Mouse (Mus musculus): ENCODE measurements around the gene Gimd1.

GRCm38 (mm10) chr3:132644071-132644470 lies 14.5 kb downstream of the Gimd1 start:
- no peak for TF ChIP-seq POLR2A (IDR thresholded peaks at IDR 0.05; ENCODE audit: control insufficient read depth in 1 of 2, insufficient read depth in 1 of 2, low read depth in 1 of 2, low read length in 2 of 2, poor library complexity in 1 of 2)
- no peak for TF ChIP-seq ETS1 (IDR thresholded peaks at IDR 0.05; ENCODE audit: low read depth, low read length)
- no peak for TF ChIP-seq SIN3A (IDR thresholded peaks at IDR 0.05; ENCODE audit: low read length)
- no peak for TF ChIP-seq CTCF (IDR thresholded peaks at IDR 0.05 in 2 of 3, conservative IDR thresholded peaks at IDR 0.05 in 1 of 3; ENCODE audit: control insufficient read depth in 1 of 3, insufficient read depth in 1 of 3, low read depth in 2 of 3, low read length in 3 of 3, poor library complexity in 1 of 3, severe bottlenecking in 1 of 3)
- no peak for TF ChIP-seq BHLHE40 (IDR thresholded peaks at IDR 0.05; ENCODE audit: borderline replicate concordance, low read depth, low read length)
- TF ChIP-seq CHD2 (IDR thresholded peaks at IDR 0.05; ENCODE audit: low read length) = no peak
- no peak for TF ChIP-seq NRF1 (IDR thresholded peaks at IDR 0.05; ENCODE audit: insufficient read depth, low read depth, low read length, poor library complexity, severe bottlenecking)
- TF ChIP-seq EP300 (IDR thresholded peaks at IDR 0.05; ENCODE audit: low read depth in 1 of 2, low read length in 2 of 2) = no peak
- TF ChIP-seq USF1 (IDR thresholded peaks at IDR 0.05; ENCODE audit: low read depth, low read length) = no peak
- TF ChIP-seq GATA1 (IDR thresholded peaks at IDR 0.05; ENCODE audit: low read depth, low read length) = no peak
- TF ChIP-seq POLR2AphosphoS2 (IDR thresholded peaks at IDR 0.05; ENCODE audit: low read length) = no peak
- no peak for TF ChIP-seq MAX (IDR thresholded peaks at IDR 0.05; ENCODE audit: low read length)
- no peak for TF ChIP-seq E2F4 (IDR thresholded peaks at IDR 0.05; ENCODE audit: borderline replicate concordance, low read depth, low read length)
